Mouse (Mus musculus): ENCODE measurements around the gene Sycn.

GRCm38 (mm10) chr7:28547154-28547553, 6.5 kb downstream of the Sycn start, which contains the start of gene Nccrp1:
- TF ChIP-seq POLR2A (IDR thresholded peaks at IDR 0.05; ENCODE audit: control insufficient read depth, extremely low read depth, insufficient read depth, low read length, poor library complexity) (no peak), CTCF (IDR thresholded peaks at IDR 0.05; ENCODE audit: borderline replicate concordance, control insufficient read depth, extremely low read depth, insufficient read depth, low read length, poor library complexity) (no peak)

All from thymus, adult 2 months (tissue).